Mouse (Mus musculus) gastrocnemius, postnatal 10 days (tissue): ENCODE data around the gene Kansl1l. TPM values are rescaled to one million over a fixed set of nuclear protein-coding genes. Genes with fewer than 3 reads are reported as not detected.

Experiments
- DNase-seq: peaks from one replicate; pipeline ENCODE4 v3.0.0; 2021; ENCODE audit warnings: mixed read lengths
- long read RNA-seq, 2 experiments: library from polyadenylated mRNA; stranded (forward); transcript quantifications; one replicate each; pipeline ENCODE4 v2.0.0; 2021
- total RNA-seq, 2 experiments: library from RNA; stranded (reverse); gene quantifications; 2 replicates each; pipeline ENCODE4 v1.2.3; 2021

Kansl1l gene
- total RNA-seq = 10 to 100 TPM; 20.0 to 21.4 TPM
- long read RNA-seq, experiment 1, partial matches to known transcripts = 2 of 7 reads
- long read RNA-seq, experiment 1, other reads (novel, unspliced or antisense) = 5 of 7 reads
- long read RNA-seq, experiment 2, partial matches to known transcripts = 0 of 2 reads
- long read RNA-seq, experiment 2, other reads (novel, unspliced or antisense) = 2 of 2 reads

DNA sequence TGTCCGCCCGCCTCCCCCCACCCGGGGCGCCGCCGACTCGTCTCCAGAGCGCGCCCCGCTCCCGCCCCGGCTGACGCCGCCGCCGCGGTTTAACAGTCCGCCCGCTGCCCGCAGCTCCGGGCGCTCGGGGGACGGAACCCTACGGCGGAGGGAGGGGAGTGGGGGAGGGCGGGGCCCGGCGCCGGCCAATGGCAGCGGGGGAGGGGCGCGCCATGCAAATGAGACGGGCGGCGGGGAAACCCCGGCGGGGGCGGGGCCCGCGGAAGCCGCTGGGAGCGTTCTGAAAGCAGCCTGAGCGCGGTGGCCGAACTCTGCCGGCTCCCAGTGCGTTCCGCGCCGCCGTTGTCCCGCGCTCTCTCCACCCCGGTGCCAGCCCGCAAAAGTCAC is at the start of gene Kansl1l:
TSS of gene Kansl1l (minus strand) at position 110 of the 387 bp plus-strand sequence.
- peak; percentile 98 for DNase-seq

- no peak for DNase-seq
These were observed 48.3 kb upstream of the Kansl1l start for GRCm38 (mm10) chr1:66865633-66866032.

DNA sequence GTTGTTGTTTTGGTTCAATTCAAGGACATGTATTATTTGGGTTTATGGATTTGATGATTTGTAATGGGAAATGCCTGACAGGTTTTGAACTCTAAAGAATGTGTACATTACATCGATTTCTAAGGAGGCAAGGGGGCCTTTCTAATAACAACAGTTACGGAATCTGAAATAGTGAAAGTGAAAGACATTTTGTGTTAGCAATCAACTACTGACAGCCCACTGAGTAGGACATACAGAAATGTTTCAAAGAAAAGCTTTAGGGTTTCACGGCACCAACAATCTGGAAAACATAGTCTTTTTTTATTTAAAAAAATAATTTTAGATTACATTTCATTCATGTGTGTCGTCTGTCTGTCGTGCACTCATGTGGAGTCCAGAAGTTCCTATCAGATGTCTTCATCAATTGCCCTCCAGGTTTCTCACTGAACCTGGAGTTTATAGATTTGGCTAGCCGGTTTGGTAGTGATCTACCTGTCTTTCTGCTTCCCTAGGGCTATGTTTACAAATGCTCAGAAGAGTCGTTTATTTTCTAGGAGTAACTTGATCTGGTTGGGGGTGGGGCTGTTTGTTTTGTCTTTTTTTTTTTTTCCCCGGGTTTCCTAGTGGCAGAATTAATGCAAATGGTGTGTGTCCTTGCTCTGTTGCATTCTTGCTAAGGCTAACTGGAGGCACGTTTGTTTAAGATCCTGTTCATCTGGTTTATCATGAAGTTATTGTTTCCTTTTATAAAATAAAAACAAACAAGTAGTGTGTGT is 46.6 kb upstream of the Kansl1l start:
- no peak for DNase-seq

DNA sequence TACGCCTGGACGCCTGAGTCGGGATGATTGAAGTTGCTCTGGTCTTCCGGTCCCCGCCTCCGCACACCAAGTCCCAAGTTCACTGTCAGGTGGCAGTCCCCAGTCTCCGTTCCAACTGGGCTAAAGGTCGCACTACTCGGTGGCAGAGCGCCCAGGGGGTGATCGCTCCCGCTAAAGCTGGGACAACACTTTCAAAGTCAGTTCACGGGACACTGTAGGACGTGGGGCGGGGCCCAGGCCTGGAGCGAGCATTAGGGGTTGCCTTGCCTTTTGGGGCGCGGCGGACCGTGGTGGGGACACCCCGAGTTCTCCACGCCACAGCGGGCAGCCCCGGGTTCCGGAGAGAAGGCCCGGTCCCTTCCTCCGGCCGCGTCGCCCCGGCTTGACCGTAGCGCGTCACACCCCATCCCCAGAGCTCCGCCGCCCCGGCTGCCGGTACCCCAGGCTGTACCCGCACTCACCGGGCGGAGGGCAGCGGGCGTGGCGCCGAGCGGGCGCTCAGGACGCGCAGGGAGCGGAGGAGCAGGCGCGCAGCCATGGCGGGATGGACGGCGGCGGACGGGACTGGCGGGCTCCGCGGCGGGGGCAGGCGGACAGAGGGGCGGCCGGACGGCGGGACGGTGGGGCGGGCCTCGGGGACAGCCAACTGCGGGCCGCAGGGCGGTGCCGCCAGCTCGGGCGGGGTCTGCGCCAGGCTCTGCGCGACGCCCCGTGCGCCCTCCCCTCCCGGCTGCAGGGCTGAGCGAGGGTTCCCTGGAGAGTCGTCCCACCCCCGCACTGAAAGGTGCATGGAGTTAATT is 45.5 kb upstream of the Kansl1l start, which contains the start of gene Acadl:
TSS of gene Acadl (minus strand) at position 566 of the 800 bp plus-strand sequence.
- DNase-seq = peak; percentile 90

GRCm38 (mm10) chr1:66861764-66862672 is 44.7 kb upstream of the Kansl1l start:
- no peak for DNase-seq

DNA sequence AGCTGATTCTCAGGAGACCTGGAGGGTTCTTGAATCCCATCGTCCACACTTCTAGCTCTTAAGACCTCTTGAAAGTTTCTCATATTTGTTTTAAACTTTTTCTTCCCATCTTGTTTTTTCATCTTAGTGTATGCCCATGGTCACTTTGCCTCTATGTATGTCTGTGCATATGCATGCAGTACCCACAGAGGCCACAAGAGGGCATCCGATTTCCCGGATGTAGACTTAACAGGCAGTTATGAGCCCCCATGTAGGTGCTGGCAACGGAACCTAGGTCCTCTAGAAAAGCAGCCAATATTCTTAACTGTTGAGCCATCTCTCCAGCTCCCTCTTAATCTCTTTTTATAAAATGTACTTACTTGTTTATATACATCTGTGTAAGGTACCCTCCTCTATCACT is 30.1 kb upstream of the Kansl1l start:
- peak; percentile 39 for DNase-seq

DNA sequence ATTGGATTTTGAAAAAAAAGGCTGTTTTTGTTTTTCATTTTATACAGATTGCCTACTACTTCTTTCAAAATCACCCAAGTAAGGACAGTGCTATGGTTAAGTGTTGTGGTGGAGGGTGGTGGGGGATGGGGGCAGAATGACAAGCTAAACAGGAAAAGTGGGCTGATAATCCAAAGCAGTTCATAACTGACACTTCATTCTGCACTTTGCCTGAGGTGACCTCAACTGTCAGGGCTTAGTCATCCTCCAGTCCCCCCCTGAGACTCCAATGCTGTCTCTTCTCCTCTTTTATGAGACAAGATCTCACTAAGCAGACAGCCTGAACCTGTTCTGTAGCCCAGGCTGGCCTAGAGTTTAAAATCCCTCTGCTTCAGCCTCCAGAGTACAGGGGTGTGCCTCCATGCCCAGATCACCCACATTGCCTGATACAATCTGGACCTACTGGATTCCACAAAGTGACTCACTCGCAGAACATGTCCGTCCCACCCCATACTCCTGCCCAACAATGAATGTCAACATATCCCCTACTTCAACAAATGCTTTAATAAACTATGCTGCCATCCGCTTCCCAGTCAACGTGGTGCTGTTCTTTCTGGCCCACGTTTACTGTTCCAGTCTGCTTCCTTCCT is 28.4 kb upstream of the Kansl1l start:
- DNase-seq = no peak

DNA sequence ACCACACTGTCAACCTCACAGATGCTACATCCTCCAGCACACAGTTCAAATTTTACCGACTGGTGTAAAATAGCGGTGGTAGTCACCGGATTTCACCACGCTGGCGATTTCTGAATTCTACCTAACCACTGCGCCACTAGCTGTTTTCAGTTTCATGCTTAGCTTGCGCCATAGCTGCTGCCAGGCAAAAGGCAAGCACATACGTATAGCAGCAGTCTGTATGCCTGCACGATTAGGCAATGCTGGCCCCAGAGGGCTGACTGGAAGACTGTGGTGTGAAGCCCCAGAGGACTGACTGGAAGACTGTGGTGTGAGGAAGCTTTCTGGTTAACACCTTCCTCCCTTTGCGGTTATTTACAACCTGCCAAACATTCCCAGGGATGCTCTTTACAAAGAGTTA is 24.6 kb upstream of the Kansl1l start:
- no peak for DNase-seq

DNA sequence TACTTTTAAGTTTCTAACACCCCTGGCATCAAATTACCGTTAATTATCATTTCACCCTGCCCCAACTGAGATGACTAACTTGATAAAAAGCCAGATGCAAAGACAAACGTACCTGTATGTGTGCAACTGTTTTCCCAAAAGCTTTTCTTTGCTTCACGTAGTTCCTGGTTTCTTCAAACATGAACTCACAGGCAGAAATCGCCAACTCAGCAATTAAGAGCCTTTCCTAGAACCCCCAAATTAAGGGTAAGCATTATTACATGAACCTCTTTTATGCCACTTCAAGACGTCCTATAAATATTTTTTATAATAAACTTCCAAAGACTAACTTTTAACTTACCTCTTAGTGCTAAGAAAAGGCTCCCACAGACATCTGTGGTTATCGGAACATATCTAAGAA is 24.1 kb upstream of the Kansl1l start:
- no peak for DNase-seq

- DNase-seq = no peak
These were observed 22.5 kb upstream of the Kansl1l start for GRCm38 (mm10) chr1:66839755-66840438.

GRCm38 (mm10) chr1:66839135-66839534 is 21.8 kb upstream of the Kansl1l start:
- no peak for DNase-seq

- DNase-seq = peak; percentile 80
These were observed 21.1 kb upstream of the Kansl1l start for GRCm38 (mm10) chr1:66838184-66839042.

DNA sequence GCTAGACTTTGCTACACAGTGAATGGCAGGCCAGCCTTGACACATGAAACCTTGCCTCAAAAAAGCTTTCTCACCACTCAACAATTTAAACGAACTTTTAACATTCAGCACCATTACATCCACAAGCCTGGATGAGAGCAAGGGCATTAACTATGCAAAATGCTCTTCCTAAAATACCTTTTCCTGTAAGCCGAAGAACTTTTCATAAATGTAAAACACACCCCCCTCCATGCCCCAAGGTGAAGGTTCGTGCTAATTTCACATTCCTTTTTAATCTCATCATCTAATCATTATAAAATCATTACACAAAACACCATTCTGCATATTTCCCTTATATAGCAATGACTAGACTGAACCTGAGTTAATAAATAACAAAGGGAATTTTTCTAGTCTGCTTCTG is 19.8 kb upstream of the Kansl1l start:
- DNase-seq = no peak

DNA sequence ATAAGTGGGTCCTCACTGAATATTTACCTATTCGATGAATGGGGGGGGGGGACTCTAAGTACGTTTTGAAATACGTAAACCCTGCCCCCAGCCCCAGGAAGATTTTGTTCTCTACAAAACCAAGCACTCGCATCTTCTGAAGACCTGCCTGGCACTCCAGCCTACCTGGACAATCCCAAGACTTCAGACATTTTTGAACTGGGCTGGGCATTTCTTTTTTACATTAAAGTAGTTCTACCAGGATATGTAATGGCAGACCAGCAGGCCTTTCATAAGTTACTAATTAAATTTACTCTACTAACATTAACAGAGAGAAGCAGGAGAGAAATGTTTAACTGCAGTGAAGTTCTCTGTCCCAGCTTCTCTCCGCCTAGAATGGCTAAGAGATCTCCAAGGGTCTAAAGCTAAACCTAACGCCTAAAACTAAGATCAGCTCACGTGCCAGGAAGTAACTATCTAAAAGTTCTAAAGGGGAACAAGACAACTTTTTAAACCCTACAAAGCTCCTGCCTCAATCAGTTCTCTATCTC is 15.3 kb upstream of the Kansl1l start:
- DNase-seq = no peak

DNA sequence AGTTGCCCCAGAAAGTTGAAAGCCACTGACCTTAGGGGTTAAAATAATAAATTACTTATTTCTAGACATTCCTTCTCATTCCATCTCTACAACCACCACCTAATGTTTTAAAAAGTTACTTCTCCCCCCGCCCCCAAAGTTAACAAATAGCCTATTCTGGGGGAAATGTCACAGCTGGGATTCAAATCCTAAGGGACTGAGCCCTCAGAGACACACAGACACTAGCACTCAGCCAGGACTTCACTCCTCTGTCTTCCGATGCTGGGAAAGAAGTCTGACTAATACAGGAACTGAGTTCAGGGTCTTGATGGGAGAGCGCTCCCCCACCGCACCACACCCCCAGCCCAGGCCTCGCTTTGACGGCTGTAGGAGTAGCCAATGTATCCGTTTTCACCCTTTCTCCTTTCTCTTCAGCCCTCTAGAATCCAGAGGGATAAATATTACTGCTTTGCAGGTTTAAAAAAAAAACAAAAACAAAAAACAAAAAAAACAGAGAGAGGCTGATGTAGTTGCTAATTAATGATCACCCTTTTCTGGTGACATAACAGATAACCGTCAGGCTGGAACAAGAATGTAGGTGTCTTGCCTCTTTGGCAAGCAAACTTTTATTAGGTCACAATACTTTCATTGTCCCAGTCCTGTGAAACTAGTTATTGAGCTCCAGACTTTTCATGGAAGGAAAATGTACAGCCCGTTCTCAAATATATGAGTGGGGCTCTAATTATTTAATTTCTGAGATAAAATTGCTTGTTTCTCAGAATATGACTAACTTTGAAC is 14.7 kb upstream of the Kansl1l start:
- no peak for DNase-seq

DNA sequence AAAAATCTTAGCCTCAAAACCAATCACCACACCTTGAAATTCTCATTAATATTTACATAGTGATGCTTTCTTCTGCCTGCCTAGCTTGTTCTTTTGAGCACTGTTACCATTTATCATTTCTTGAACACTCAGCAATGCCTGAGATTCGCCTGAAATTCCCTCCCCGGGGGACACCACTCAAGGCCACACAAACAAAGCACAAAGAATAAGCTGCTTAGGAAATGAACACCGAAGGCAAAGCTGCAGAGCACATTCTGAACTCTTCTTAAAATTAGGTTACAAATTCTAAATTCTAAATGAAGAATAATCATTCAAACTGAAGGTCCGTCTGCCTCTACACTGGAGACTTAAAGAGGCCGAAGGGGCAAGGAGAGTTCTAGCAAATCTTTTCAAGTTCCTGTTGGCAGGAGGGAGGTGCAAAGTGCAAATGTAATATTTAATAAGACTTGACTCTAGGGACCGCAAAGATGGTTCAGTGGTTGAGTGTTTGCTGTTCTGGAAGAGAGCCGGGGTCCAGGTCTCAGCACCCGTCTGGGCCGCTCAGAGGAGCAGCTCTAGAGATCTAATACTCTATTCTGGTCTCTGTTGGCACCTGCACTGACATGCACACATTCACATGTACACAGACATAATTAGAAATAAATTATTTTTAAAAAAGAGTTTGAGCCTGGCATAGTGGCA is 12.2 kb upstream of the Kansl1l start:
- no peak for DNase-seq

- no peak for DNase-seq
These were observed 4.6 kb upstream of the Kansl1l start for GRCm38 (mm10) chr1:66821966-66822365.

DNA sequence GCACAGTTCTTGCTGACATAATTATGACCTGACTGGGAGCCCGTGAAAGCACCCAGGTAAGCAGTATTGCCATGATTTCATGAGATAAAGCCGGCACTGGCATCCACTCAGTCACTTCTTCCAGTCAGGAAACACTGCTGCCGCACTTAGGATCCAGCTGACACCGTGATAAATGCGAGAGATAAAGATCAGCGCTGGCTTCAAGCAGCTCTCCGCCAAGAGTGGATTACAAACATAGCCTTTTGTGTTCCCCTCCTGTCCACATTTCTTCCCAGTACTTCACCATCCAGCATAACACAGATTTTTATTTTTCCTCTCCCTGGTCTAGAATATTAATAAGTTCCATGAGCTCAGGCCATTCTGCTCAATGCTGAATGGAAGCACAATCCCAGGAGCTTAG is 2.9 kb upstream of the Kansl1l start:
- DNase-seq = no peak
